Mouse (Mus musculus) layer of hippocampus, adult 18-20 months (tissue): ENCODE results near the gene Krt20. TPM values are rescaled to one million over a fixed set of nuclear protein-coding genes. Genes with fewer than 3 reads are reported as not detected.

Source experiments
- DNase-seq, 2 experiments: peaks; one replicate each; pipeline ENCODE4 v3.0.0; 2022; ENCODE audit warnings: low spot score in 2 of 2
- long read RNA-seq: library from polyadenylated mRNA; stranded (forward); transcript quantifications from one replicate; pipeline ENCODE4 v2.0.0, GENCODE M21; 2021
- total RNA-seq, 2 experiments: library from RNA; stranded (reverse); gene quantifications; 2 replicates each; pipeline ENCODE4 v1.2.3; 2021

Krt20 gene
- total RNA-seq = not detected
- long read RNA-seq = 0 reads

DNA sequence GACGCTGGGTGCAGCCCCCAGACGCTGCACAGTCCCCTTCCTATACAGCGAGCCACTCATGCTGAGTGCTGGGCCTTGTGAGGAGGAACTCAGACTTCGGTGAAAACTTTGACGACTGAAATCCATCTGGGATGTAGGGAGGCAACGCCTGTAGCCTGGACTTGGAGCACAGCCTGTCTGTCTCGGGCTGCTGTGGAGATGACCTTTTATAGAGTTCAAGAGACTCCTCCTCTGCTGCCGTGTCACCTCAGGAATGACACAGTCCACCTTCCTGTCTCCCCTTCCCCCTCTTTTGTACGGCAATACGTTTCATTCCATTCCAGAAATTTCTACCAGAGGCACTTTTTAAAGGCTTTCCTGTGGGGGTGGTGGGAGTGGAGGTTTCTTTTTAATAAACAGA lies at the start of gene Krt20:
TSS of gene Krt20 (minus strand) at position 179 of the 400 bp plus-strand sequence.
- no peak for DNase-seq

DNA sequence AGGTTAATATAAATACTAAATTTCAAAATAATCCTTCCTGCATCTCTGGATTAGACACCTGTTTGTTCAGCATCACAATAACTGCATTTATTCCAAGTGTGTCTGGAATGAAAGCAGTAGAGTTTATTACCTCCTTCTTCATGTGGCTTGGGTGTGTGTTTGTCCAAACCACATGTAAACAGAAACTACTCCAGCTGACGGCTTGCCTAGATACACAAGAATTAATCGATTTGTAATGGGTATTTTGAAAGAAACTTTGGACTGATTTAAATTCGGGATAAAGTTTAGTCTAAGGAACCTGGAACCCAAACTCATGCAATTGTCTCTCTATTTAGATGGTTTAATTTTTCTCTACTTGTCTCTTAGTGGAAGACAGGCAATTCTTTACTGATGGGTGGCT lies 37.0 kb upstream of the Krt20 start:
- no peak for DNase-seq

DNA sequence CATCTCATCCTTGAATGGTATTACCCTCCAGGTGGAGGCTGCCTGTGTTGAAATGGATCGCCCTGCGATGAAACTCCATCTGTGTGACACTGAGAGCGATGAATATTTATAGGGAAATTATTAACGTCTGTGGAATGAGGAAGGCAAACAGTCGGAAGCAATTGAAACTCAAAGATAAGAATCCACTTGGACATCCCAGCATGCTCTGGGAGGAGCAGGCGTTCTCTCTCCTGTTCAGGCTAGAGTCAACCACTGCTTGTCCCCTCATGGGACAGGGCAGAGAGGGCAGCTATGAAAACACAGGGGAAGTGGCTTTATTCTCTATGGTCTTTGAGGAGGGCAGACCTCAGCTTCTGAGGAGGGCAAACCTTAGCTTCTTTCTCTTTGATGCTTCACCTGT lies 35.5 kb upstream of the Krt20 start:
- DNase-seq = no peak

DNA sequence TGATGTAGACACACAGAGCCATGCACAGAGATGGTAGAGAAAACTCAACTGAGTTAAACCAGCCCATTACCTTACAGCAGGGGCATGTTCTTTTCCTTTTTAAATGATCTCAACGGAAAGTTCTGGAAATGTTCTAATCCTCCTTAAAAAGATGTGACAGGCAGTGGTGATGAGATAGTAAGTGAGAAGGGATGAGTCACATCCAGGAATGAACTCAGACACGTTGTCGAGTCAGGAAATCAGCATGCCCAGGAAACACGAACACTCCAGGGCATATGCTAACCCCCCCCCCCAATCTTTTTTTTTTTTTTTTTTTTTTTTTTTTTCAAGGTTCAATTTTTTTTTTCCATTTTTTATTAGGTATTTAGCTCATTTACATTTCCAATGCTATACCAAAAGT lies 34.5 kb upstream of the Krt20 start:
- no peak for DNase-seq

DNA sequence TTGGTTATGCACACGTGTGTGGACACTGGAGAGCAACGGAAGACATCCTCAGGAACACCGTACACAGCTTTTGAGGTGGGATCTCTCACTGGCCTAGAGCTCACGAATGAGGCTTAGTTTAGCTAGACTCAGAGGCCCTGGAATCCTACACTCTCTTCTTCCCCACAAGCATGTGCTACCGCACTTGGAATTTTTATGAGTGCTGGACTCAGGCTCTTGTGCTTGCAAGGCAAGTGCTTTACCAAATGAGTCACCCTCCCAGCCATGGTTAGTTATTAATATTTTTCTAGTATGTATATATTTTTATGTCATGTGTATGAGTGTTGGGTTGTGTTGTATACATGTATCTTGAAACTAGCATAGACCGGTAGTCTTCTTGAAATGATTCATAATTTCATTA lies 34.0 kb upstream of the Krt20 start:
- DNase-seq = no peak

DNA sequence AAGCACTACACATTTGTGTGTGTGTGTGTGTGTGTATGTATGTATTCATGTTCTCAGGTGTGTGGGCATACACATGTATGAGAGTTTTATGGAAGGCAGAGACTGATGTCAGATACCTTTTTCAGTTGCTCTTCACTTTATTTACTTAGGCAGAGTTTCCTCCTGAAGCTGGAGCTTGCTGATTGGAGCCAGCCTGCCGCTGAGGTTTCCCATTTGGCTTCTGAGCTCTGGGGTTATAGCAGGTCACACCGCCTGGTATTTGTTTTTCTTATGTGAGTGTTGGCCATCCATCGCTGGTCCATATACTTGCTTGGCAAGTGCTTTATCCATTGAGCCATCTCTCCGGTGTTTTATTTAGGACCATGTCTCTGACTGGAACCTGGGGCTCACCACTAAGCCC lies 31.3 kb upstream of the Krt20 start:
- DNase-seq = no peak

DNA sequence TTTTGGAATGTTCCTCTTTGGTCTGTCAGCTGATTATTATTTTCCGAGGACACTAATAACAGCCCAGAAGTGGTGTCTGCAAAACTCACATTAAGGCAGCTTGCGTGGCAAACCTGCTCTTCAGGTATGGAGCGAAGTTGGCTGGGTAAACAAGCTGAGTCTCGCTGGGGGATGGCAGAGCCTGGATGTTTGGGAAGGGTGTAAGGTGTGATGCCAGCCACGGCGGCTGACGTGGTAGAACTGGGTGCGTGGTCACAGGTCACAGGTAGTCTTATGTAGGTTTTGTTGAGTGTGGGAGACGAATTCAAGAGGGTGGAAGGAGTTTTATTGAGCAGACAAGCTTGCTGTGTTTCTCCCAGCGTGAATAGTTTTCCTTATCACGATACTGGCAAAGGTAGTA lies 30.6 kb upstream of the Krt20 start:
- no peak for DNase-seq

DNA sequence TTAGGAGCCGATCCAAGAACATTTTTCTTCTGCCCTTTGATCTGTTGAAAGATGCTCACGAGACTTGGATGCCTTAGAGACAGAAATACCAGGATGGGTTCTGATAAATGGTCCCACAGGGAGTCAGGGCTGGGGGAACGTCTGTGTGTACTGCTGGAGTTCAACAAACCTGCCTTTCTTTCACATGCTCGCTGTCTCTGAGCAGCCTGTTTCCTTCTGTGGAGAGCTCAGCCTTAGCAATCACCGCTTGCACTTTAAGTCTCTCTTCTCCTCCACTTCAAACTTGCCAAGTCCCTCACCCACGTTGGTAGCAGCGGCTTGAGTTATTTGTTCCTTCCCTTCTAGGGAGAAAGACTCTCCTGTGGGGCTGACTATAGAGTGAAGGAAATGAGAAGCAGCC lies 28.4 kb upstream of the Krt20 start:
- peak in 1 of 2 experiments; percentile 11 for DNase-seq

DNA sequence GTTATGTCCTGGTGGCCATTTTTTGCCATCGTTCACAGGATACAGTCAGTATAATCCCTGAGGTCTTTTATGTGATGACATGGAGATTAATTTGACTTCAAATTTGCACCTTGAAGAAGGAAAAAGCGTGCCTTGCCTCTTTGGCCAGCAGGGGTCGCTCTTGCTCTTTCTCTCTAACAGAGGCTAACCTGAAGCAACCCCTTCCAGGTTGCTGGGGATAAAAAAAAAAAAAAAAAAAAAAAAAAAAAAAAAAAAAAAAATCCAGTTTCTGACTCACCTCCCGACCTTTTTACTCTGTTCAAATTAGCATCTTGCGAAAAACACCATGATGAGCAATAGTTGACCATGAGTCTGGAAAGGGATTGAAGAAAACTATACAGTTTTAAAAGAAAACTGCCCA lies 26.9 kb upstream of the Krt20 start:
- DNase-seq = peak; percentile 63 to 91

DNA sequence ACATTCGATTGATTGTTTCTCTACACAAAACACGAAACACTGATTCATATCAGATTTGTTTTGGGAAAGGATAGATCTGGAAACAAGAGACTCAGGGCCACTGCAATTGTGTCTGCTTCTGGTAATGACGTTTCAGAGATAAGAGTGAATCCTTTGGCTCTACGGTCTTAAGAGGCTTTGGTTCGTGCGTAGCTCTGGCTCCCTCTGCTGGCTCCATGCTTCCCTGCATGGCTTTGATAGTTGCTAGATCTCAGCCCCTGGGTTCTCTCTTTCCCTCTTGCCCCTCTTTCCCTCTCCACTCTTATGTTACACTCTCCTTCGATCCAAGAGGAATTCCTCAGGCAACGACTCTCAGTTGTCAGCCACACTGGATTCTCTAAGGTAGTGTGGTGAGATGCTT lies 25.2 kb upstream of the Krt20 start:
- DNase-seq = peak; percentile 39 to 84

DNA sequence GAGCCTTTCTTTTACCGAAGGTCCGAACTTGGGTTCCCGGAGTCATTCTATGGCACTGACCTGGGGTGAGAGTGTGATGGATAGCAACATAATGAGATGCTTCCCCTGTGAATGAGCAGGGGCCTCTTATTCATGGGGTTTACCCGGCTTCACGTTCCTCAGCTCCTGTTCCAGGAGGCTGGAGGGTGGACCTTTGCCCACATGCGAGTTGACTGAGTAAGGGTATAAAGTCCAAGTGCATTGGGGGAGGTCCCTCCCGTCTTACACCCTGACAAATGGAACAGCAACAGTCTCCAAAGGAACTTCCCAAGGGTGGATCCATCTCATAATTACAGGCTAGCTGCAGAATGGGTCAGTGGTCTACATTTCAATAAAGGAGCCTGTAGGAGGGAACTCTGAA lies 23.8 kb upstream of the Krt20 start:
- no peak for DNase-seq

DNA sequence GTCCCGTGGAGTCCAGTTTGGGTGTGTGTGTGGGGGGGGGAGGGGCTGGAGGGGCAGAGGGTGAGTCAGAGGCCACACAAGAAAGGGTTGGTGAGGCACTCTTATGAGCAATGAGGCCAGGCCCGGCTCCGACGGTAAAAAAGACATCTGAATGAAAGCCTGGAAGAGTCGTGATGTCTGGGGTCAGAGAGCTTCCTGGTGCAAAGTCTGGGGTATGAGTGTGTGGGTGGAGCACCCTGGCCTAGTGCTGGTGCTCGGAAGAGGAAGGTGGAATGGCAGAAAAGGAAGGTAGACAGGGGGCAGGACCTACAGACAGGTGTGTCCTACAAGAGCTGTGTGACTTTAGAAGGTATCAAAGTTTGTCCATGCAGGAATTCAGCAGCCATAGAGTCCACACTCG lies 20.9 kb upstream of the Krt20 start:
- no peak for DNase-seq

DNA sequence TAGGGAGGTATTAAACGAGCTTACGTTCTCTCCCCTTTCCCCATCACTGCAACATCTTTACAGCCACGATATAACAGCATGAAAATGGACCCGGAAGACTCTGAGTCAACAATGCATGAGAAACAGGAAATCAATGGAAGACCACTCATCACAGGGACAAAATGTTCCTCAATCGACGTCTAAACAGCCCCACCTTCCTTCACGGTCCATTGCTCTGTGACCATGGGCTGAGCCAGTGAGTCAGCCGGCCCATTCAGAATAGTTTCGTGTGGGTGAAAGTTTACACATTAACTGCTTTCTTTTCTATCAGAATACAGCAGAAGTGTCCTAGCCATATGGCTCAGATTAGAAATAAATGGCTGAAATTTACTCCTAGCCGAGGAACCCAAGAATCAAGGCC lies 16.8 kb upstream of the Krt20 start:
- no peak for DNase-seq

DNA sequence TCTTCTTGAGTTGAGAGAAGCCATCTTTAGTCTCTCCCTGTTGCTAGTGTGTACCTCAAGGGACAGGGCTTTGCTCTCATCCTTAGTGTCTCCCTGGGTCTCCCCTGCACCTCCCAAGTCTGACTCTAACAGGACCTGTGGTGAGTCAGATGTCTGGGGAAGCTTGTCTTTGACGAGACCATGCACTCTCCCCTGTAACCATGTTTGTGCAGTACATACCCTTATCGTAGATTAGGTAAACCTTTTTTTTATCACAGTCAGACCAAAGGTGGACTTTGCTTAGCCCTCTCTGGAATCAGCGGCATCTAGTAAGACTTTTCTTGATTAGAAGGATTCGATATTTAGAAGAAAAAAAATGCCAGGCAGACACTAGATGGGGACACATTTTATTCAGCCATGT lies 16.1 kb upstream of the Krt20 start:
- DNase-seq = no peak

DNA sequence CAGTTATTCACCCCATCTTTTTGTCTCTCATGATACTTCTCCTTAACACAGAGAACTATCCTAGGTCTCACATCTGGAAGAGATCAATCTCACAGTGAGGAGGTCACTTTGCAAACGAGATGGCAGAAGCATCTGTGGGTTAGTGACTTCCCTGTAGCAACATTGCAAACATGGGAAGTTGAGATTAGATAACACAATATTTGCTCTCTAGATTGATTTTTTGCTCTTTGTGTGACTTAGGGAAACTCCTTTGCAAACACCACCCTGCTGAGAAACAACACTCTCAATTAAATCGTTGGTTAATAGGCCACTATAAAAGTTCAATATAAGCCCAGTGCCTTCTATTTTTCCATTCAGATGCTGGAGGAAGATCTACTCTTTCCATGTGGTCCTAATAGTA lies 10.8 kb upstream of the Krt20 start:
- DNase-seq = no peak

DNA sequence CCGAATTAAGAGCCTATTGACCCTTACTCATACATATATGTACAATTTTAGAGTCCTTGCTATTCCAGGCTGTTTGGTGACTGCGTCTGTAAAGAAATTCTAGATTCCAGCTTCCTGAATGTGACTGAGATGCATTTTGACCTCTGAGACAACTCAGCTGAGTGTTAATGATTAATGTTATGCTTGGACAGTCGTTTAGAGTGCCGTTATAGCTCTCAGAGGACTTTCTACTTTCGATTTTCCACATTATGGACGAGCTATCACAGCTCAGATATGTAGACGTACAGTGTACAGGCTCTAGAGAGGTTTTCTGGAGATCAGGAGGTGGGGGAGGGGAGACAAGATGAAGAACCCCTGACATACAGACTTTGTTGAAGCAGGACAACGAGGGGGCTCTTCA lies 3.3 kb upstream of the Krt20 start:
- no peak for DNase-seq

DNA sequence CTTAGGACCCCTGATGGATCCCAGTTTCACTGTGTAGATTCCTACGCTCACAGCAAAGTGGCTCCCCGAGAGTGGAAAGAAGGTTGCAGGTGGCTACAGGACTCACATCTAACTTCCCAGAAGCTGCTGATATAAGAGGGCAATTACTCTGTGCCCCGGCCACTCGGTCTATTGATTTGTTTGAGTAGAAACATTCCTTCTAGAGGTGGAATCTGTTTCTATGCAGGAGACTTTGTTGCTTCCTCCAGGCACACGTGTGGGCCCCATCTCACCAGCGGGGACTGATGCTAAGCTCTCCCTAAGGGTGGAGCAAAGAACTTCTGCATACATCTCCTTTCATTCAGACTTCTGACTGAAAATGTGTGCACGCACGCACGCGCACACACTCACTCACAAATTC lies 1.5 kb upstream of the Krt20 start:
- no peak for DNase-seq

DNA sequence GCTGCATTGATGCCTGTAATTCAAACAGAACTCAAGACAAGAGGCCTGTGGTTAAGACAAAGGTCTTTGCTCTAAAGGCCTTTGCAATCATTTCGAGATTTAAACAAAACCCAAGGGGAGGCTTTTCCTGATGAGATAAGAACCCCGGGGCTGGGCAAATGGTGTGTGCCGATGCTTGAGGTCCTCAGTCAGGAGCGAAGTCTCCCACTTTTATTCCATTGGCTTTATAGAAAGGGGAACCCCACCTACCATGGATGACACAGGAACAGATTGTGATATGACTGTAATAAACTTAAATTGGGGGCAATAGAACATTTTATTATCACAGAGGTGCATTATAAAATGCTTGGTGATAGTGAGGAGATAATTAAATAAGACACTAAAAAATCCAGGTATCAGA lies 1.3 kb downstream of the Krt20 start:
- no peak for DNase-seq

DNA sequence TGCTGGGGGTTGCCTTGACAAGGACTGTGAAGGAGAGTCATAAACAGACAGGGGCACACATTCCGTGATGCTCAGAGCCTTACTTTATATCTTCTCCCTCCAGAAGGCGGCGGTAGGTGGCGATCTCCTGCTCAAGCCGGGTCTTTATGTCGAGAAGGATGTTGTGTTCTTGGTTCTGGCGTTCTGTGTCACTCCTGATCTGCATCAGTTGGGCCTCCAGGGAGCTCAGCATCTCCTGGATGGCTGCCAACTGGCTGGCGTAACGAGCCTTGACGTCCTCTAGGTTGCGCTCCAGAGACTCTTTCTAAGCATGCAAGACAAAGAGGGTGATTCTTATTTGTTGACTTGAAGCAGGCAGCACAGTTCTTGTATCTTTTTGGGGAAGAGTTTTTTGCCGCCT lies 7.3 kb downstream of the Krt20 start:
- DNase-seq = peak in 1 of 2 experiments; percentile 27

DNA sequence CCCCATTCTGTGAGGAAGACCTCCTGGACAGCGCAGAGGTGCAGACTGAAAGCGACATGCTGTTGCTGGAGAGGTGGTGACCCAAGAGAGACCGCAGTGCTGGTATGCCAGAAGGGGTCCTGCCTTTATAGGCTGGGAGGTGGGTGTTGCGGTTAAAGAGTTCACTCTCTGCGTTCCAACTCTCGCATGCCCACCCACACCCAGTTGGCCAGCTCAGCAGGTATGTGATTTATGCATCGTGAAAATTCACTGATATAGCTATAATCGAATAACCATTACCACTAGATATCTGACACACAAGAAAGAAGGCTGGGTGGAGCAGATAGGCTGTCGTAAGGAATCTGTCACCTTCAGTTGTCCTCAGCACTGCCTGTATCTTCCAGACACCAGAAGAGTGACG lies 15.8 kb downstream of the Krt20 start, which contains the start of gene Krt12:
TSS of gene Krt12 (minus strand) at position 101 of the 400 bp plus-strand sequence.
- no peak for DNase-seq

DNA sequence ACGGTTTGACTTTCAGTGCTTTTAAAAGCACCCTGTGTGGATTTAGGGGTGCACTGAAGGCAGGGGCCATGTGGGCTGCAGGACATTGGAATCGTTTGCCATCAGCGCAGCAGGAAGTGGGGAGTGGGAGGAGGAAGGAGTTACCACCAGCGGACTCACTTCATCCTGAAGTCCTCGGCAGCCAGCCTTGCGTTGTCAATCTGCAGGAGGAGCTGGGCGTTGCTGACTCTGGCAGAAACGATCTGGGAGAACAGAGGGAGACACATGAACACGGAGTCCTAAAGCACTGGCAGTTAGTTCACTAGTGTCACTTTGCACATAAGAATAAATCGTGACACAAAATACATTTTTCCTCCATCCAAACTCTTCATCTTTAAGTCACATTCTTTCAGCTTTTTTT lies 17.4 kb downstream of the Krt20 start:
- peak in 1 of 2 experiments; percentile 37 for DNase-seq

DNA sequence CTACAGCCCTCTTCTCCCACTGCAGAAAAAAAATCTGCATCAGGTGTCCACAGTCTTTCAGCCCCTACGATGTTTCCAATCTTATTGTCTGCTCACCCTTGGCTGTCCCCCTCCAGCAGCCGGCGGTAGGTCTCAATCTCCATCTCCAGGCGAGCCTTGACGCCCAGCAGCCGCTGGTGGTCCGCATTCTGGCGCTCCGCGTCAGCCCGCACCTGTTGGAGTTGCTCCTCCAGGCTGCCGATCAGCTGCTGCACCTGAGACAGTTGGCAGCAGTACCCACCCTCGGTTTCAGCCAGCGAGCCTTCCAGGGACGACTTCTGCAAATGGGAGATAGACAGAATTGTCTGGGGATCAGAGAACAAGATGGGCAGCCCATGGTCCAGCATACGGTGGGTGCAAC lies 20.1 kb downstream of the Krt20 start:
- no peak for DNase-seq

DNA sequence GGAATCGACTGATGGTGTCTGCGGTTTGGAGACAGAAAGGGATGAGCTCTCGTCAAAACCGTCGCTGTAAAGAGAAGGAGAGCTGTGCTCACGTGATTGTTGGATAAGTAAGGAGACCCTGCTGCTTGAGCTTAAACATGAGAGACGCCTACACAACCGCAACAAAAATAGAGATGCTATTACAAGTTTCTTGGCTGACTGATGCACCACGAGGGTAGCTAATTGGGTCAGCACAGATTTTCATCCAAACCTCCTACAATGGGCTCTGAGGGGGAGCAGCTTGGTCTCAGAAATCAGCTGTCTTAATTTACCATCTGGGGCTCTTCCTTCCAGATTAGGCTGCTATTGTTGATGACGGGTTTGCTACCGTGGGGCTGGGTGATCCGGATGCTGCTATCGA lies 21.0 kb downstream of the Krt20 start:
- peak; percentile 34 to 70 for DNase-seq

DNA sequence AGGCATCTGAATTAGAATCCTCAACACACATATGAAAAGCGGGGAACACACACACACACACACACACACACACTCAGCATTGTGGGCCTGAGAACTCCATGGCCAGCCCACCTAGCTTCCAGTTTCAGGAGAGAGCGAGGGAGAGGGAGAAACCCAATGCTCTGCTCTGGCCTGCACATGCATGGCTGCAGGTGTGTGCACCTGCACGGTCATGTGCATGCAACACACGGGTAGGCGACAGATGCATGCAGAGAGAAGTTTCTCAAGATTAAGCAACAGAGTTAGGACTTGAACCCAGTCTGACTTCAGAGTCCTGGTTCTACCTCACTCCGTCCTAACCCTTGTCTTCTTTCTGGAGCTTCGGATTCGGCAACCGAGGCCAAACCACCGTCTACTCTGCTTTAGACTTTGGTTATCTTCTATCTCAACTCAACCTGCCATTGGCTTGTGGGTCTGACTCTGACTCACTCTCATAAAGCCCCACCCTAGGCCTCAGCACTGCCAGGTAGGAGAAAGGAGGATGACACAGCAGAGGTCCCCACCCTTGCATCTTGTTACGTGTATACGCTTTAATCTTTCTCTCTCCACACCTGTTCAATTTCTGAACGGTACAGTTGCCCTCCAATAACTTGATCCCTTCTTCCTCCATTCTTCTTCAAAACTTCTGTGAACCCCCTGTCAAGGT lies 23.3 kb downstream of the Krt20 start:
- DNase-seq = no peak
